Mouse (Mus musculus): ENCODE results near the gene Haspin.
A peak's percentile ranks its signal among the peaks of the same experiment; 100 is the strongest.
"Not testable (repeated sequence)": the region's sequence is repeated elsewhere in the genome, so short reads cannot be mapped to it uniquely, and the experiment has no call there.

Haspin gene

GRCm38 (mm10) chr11:73146026-73146974 is 8.2 kb upstream of the Haspin start:
- DNase-seq (ENCODE audit: extremely low read depth, low read depth): no peak

DNA sequence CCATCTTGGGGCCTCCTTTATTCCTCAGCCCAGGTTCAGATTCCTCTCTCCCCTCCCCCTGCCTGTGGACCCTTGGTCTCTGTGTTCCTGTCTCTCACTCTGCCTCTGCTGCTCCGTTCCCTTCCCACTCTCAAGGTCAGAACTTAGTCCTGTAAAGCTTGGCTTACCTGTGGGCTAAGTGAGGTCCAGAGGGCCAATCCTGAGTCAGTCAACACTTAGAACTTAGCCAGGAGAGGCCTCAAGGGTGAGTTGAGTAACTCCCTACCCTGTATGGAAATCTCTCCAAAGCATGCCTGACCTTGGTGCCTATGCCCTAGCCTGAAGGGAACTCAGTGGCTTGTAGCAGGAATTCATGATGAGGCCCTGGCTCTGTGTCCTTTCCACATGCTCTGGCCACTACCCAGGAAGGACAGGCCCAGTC is 6.2 kb upstream of the Haspin start:
- no peak for DNase-seq (ENCODE audit: extremely low read depth, low read depth)

DNA sequence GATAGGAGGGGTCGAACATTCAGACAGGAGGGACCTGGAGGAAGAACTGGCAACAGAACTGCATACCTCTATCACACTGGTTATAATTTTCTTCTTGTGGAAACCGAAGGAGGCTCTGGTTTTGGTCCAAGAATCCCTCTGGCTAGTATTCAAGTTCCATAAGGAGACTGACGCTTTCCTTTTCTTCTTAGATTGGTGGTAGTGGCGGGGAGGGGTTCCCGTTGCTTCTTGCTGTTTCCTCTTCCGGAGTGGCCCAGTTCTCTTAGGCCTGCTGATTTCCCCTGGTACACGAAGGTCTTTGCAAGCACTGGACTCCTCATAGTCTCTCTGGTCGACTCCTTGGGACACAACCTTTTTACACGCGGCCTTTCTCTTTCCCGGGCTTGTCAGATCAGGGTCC is 978 bp downstream of the Haspin start:
- DNase-seq (ENCODE audit: extremely low read depth, low read depth): no peak

DNA sequence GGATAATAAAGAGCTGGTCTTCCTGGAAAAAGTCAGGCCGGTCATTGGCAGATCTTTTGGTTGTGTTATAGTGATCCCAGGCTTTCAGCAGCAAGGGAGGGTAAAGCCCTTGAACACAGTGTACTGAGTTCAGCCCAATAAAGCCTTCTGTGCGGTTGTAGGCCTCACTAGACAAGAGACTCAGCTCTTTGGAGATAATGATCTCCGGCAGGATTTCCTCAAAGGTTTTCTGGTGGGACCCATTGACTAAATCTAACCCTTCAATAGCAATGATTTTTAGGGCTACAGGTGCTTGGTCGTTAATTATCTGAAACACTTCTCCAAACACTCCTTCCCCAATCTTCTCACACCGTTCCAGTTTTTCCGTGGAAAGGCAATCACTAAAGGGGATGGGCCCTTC is 1.5 kb downstream of the Haspin start:
- DNase-seq (ENCODE audit: extremely low read depth, low read depth): no peak

DNA sequence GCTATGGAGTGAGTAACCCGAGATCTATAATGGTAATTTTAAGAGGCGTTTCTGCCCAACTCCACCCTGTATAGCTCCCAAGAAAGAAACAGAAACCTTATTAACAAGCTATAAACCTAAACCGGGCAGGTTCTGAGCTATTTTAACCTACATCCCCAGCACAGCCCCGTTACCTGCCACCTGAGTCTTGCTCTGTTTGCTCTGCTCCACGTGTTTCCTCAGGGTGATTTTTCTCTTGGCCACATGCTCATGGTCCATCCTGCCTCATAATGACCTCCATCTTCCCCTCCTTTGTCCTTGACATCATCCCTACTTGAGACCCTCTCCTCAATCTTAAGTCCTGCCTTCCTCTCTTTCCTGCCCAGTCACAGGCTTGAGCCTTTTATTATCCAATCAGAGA is 3.9 kb downstream of the Haspin start:
- no peak for DNase-seq (ENCODE audit: extremely low read depth, low read depth)

DNA sequence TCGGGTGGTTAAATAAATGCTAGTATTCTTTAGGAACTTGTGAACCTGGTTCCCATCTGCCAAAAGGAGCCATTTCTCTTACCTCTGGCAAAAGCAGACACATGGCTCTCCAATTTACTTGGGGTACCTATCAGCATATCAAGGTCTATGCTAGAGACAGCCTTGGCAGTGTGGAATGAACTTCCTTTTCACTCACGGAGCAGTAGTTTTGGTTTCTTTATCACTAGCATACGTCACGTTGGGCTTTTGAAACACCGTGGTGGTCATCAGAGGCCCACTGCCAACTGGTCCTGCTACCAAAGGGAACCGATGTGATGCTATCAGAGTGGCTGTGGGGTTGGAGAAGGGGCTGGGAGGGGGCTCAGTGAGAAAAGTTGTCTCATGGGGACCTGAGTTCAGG is 5.1 kb downstream of the Haspin start:
- DNase-seq (ENCODE audit: extremely low read depth, low read depth): no peak

GRCm38 (mm10) chr11:73131020-73131419 is 7.1 kb downstream of the Haspin start:
- DNase-seq (ENCODE audit: extremely low read depth, low read depth): no peak

DNA sequence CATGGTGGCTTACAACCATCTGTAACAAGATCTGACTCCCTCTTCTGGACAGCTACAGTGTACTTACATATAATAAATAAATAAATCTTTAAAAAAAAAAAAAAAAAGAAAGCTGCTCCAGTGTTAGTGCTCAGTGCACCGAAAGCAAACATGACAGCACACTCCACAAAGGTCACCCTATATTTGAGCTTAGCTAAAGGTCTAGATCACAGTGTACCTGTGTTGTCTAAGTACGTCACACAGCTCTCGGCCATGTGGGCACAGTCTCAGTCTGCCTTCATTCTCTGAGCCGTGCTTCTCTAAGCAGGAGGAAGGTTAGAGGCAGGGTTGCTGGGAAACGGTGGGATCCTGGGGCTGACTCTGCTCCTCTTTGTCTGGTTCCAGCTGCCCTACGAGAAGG is 11.6 kb downstream of the Haspin start:
- DNase-seq (ENCODE audit: extremely low read depth, low read depth): no peak

DNA sequence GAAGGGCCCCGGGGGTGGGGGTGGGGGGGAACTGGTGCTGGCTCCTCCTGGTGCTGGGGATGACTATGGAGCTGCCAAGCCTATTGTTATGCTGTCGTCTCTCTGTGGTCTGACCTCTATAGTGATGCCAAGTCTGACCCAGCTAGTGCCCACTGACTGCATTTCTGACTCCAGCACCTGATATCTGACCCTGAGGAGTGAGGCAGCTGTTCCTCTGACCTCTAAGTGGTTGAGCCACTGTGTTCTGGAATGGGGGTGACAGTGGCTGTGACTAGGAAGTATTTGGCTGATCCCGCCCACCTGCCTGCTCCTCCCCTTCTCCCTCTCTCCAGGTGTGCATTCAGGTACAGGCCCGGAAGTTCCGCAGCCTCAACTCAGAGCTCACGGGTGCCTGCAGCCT is 26.7 kb downstream of the Haspin start:
- DNase-seq (ENCODE audit: extremely low read depth, low read depth): no peak

DNA sequence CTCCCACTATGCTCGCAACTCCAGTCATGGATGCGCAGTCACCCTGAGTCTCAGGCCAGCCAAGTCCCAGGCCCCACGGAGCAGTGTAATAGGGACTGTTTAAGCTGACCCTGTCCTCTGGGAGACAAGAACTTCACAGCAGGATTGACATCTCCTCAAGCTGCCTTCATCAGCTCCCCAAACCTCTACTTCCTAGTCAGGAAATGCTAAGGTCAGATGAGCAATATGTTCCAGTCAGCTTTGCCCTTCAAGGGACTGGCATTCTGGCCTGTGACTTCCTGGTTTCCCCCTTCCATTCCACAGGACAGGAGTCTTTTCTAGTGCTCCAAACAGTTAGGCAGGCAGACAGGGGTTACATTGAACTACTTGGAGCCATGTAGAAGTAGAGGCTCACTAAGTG is 28.2 kb downstream of the Haspin start:
- DNase-seq (ENCODE audit: extremely low read depth, low read depth): no peak

- no peak for DNase-seq (ENCODE audit: extremely low read depth, low read depth)
Observed at GRCm38 (mm10) chr11:73108898-73109625, 29.0 kb downstream of the Haspin start.

GRCm38 (mm10) chr11:73108195-73108897 is 29.7 kb downstream of the Haspin start:
- DNase-seq (ENCODE audit: extremely low read depth, low read depth): no peak

GRCm38 (mm10) chr11:73107358-73107757 is 30.7 kb downstream of the Haspin start:
- DNase-seq (ENCODE audit: extremely low read depth, low read depth): not testable (repeated sequence)

DNA sequence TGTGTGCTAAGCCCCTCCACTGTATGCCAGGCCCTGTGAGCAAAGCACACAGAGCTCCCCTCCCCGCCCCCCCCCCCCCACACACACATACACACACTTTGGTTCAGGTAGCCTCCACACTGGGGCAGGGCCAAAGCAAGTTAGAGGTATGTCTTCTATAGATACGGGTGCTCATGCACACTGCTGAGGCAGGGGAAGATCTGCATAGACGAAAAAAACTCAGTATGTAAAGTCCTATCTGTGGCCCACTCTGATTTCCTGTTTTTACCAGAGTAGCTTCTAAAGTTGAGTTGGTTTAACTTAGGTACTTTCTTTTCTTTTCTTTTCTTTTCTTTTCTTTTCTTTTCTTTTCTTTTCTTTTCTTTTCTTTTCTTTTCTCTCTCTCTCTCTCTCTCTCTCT is 32.8 kb downstream of the Haspin start:
- no peak for DNase-seq (ENCODE audit: extremely low read depth, low read depth)

DNA sequence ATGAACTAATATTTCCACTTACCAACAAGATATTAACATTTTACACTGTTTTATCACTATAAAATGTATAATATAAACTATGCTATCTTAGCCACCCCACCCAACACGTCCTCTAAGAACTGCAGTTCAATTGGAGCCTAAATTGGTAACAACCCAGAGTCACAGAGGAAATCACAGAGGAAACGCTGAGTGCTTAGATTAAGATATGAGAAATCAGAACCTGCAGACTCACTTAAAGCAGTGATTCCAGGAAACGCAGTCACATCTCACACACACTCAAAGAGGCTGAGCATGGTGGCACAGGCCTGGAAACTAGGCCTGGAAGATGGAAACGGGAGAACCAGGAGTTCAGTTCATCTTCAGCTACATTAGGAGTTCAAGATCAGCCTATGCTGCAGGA is 36.8 kb downstream of the Haspin start:
- no peak for DNase-seq (ENCODE audit: extremely low read depth, low read depth)

DNA sequence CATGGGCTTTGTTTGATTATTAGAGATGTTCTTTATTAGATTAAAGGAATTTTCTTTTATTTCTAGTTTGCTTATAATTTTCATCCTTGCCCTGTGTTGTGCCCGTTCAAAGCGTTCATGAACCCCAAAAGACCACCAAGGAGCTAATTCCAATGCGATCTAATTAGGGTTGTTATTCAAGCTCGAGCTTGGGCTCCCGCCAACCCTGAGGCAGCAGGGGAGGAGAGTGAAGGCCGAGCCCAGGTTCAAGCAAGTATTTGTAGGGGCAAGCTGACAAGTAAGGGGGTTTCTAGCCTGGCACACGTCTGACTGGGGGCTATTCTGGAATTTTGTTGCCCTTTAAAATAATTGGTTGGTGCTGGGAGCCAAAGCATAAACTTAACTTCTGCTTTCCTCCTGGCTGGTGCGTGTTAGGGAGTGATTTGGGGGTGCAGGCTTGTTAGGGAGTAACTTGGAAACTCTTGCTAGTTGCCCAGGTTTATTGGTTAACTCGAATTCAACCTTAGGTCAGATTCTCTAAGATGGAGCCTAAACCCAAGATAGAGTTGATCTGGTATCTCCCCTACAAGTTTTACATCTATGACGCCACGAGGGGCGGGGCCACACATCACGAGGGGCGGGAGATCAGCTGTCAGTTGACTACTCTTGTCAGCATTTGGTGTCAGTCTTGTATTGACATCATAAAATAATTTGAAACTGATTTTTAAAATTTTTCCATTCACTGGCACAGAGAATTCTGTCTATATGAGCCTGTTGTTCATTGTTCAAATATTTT is 37.9 kb downstream of the Haspin start:
- DNase-seq (ENCODE audit: extremely low read depth, low read depth): no peak

DNA sequence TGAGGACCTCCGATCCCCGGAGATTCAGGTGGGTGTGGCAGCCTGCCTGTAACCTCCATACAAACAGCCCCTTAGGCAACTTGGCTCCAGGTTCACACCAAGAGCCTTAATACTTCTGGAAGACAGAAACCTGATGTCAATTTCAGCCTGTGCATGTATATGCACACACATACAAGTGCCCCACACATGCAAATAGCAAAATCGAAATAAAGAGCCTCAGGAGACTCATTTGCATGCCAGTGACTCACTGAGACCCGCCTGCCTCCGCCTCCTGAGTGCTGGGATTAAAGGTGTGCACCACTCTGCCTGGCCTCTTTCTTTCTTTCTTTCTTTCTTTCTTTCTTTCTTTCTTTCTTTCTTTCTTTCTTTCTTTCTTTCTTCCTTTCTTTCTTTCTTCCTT is 39.2 kb downstream of the Haspin start:
- no peak for DNase-seq (ENCODE audit: extremely low read depth, low read depth)

DNA sequence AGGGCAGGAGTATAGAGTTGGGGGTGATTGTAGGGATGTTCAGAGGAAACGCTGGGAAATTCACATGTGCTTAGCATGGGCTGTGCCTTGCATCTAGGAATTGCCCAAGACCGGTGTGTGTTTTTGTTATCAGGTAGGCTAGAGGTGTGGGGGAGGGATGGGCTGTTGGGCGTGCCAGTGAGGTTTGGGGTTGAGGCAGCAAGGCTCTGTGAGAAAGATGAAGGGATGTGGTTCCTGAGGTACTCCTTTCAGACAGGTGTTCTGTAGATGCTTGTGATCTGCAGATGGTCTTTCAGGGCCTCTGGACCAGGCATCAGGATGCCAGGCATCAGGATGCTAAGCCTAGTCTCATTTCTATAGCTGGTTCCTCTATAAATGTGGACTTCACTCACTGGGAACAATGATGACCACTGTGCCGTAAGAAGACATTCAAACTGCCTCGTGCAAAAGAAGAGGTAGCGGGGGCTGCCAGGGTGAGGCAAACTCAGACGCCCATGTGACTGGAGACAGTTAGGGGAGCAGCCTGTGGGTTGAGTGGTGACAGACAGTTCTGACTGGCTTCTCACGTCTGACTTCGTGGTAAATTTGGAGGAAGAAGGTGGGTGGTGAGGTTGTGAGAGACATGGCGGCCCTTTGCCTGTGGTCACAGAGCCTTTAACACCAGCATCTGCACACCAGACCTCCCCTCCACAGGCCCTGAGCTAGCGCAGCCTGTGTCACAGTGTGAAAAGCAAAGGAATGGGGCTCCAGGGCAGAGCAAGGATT is 43.7 kb downstream of the Haspin start:
- no peak for DNase-seq (ENCODE audit: extremely low read depth, low read depth)

- peak; percentile 60 for DNase-seq (ENCODE audit: extremely low read depth, low read depth)
Observed at GRCm38 (mm10) chr11:73092877-73093276, 45.2 kb downstream of the Haspin start.

- DNase-seq (ENCODE audit: extremely low read depth, low read depth): no peak
Observed at GRCm38 (mm10) chr11:73092057-73092456, 46.0 kb downstream of the Haspin start.
